Mouse (Mus musculus): ENCODE measurements around the gene Kcnn1. TPM values are rescaled to one million over a fixed set of nuclear protein-coding genes. Genes with fewer than 3 reads are reported as not detected.

Gene Kcnn1
- polyA plus RNA-seq, 1 experiment = 0.72 TPM

- Histone ChIP-seq H3K27me3 (ENCODE audit: control insufficient read depth, insufficient read depth, low read length) (no peaks in the 10 kb centered on the region), H3K27ac (ENCODE audit: control insufficient read depth, insufficient read depth, low read depth, low read length) (no peak overlapping the region), H3K36me3 (ENCODE audit: control insufficient read depth, insufficient read depth, low read length) (no peaks in the 10 kb centered on the region), H3K4me1 (ENCODE audit: control insufficient read depth, insufficient read depth, low read length) (peaks cover 35% of the 10 kb centered on the region), H3K4me3 (ENCODE audit: control insufficient read depth, low read depth, low read length) (no peak overlapping the region)
- TF ChIP-seq CTCF (IDR thresholded peaks at IDR 0.05; ENCODE audit: control insufficient read depth, insufficient read depth, insufficient replicate concordance, low read depth, low read length) (no peak), POLR2A (IDR thresholded peaks at IDR 0.05; ENCODE audit: control insufficient read depth, low read depth, low read length) (no peak)
These were observed 67.7 kb downstream of the Kcnn1 start for GRCm38 (mm10) chr8:70795370-70795769.

GRCm38 (mm10) chr8:70794215-70794614, 68.8 kb downstream of the Kcnn1 start:
- H3K4me3 ChIP-seq (ENCODE audit: control insufficient read depth, low read depth, low read length) = no peak overlapping the region
- no peak overlapping the region for H3K27ac ChIP-seq (ENCODE audit: control insufficient read depth, insufficient read depth, low read depth, low read length)
- TF ChIP-seq CTCF (IDR thresholded peaks at IDR 0.05; ENCODE audit: control insufficient read depth, insufficient read depth, insufficient replicate concordance, low read depth, low read length) = no peak
- TF ChIP-seq POLR2A (IDR thresholded peaks at IDR 0.05; ENCODE audit: control insufficient read depth, low read depth, low read length) = no peak
- H3K4me1 ChIP-seq (ENCODE audit: control insufficient read depth, insufficient read depth, low read length) = peaks cover 35% of the 10 kb centered on the region
- no peaks in the 10 kb centered on the region for H3K27me3 ChIP-seq (ENCODE audit: control insufficient read depth, insufficient read depth, low read length)
- no peaks in the 10 kb centered on the region for H3K36me3 ChIP-seq (ENCODE audit: control insufficient read depth, insufficient read depth, low read length)

DNA sequence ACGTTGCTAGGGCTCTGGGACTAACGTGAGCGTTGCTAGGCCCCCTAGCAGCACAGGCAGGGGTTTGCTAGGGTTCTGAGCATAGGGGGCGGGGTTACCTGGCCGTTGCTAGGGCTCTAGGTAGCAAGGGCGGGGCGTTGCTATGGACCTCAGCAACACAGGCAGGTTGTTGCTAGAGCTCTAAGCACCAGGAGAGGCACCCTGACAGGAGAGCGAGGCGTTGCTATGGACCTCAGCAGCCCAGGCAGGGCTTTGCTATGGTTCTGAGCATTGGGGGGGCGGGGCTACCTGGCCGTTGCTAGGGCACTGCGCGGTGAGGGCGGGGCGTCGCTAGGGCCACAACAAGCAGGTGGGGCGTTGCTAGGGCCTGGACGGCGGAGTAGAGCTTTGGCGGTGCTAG, 70.4 kb downstream of the Kcnn1 start:
- no peak for TF ChIP-seq CTCF (IDR thresholded peaks at IDR 0.05; ENCODE audit: control insufficient read depth, insufficient read depth, insufficient replicate concordance, low read depth, low read length)
- Histone ChIP-seq H3K4me1 (ENCODE audit: control insufficient read depth, insufficient read depth, low read length) (peaks cover 33% of the 10 kb centered on the region), H3K27me3 (ENCODE audit: control insufficient read depth, insufficient read depth, low read length) (no peaks in the 10 kb centered on the region), H3K27ac (ENCODE audit: control insufficient read depth, insufficient read depth, low read depth, low read length) (peak overlapping the region; percentile 42), H3K36me3 (ENCODE audit: control insufficient read depth, insufficient read depth, low read length) (no peaks in the 10 kb centered on the region), H3K4me3 (ENCODE audit: control insufficient read depth, low read depth, low read length) (peak overlapping the region; percentile 84)

Other genes with a start within 250 kb of the Kcnn1 start
- gene Lrrc25, start 247.1 kb downstream of the Kcnn1 start, polyA plus RNA-seq (2012; rRNA removed) = 1.4 TPM in 2 replicates
- gene Gdf15, start 230.8 kb downstream of the Kcnn1 start, polyA plus RNA-seq (2012; rRNA removed) = 1.3 and 1.4 TPM in 2 replicates
- 3.7 and 4.9 TPM in 2 replicates for gene Pgpep1, start 202.9 kb downstream of the Kcnn1 start, polyA plus RNA-seq (2012; rRNA removed)
- gene Lsm4, start 190.0 kb downstream of the Kcnn1 start, polyA plus RNA-seq (2012; rRNA removed) = 148 and 168 TPM in 2 replicates
- 79.2 and 105 TPM in 2 replicates for gene Jund, start 164.3 kb downstream of the Kcnn1 start, polyA plus RNA-seq (2012; rRNA removed)
- 286 and 302 TPM in 2 replicates for gene Iqcn, start 159.8 kb downstream of the Kcnn1 start, polyA plus RNA-seq (2012; rRNA removed)
- gene Gm3336, start 144.7 kb downstream of the Kcnn1 start, polyA plus RNA-seq (2012; rRNA removed) = 0.86 and 0.91 TPM in 2 replicates
- 1.1 TPM in 2 replicates for gene Pde4c, start 139.5 kb downstream of the Kcnn1 start, polyA plus RNA-seq (2012; rRNA removed)
- 7.9 and 8.2 TPM in 2 replicates for gene Rab3a, start 108.6 kb downstream of the Kcnn1 start, polyA plus RNA-seq (2012; rRNA removed)
- 13.5 and 14.4 TPM in 2 replicates for gene Mpv17l2, start 102.3 kb downstream of the Kcnn1 start, polyA plus RNA-seq (2012; rRNA removed)
- 25.1 and 30.8 TPM in 2 replicates for gene Pik3r2, start 86.5 kb downstream of the Kcnn1 start, polyA plus RNA-seq (2012; rRNA removed)
- 11.0 and 13.1 TPM in 2 replicates for gene Mast3, start 58.2 kb downstream of the Kcnn1 start, polyA plus RNA-seq (2012; rRNA removed)
- gene Il12rb1, start 54.8 kb downstream of the Kcnn1 start, polyA plus RNA-seq (2012; rRNA removed) = 0.25 and 0.40 TPM in 2 replicates
- gene Arrdc2, start 23.5 kb downstream of the Kcnn1 start, polyA plus RNA-seq (2012; rRNA removed) = 17.1 and 19.4 TPM in 2 replicates
- 51.3 and 65.9 TPM in 2 replicates for gene Ccdc124, start 10.7 kb upstream of the Kcnn1 start, polyA plus RNA-seq (2012; rRNA removed)
- gene Slc5a5, start 29.5 kb upstream of the Kcnn1 start, polyA plus RNA-seq (2012; rRNA removed) = 1.3 and 1.5 TPM in 2 replicates
- gene Rpl18a, start 34.2 kb upstream of the Kcnn1 start, polyA plus RNA-seq (2012; rRNA removed) = 1,162 and 1,446 TPM in 2 replicates
- gene Map1s, start 42.7 kb upstream of the Kcnn1 start, polyA plus RNA-seq (2012; rRNA removed) = 18.3 and 18.5 TPM in 2 replicates